Mouse (Mus musculus): ENCODE data around the gene Kcnt1.

The Kcnt1 gene

DNA sequence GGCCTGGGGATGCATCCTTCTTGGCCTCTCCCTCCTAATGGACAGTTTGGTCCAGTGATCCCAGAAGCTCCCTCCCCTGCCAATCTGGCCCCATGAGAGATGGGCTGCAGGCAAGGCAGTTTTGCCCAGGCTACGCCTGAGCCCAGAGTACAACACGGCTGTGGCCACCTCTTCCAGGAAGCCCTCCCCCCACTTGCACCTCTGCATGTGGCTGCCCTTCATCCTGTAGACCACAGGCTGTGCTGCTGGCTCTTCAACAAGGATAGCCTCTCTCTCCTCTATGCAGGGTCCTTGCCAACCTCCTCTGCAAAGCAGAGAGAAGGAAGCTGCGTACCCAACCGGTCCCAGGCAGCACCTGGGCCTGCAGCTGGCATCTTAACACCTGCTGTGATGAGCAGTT is 15.5 kb downstream of the Kcnt1 start:
- DNase-seq: no peak

DNA sequence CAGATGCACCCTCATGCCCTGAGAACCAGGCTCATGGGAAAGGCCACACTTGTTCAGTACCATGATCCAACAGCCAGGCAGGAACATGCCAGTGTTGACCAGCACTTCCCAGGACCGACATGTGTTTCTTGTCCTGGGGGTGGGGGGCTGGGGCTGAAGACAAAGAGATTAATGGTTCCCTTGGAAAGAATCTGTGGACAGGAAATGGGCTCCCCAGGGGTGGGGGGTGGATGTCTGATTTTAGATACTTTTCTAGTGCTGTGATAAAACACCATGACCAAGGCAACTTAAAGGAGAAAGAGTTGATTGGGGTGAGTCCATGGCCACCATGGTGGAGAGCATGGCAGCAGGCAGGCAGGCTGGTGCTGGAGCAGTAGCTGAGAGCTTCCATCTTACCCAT is 18.7 kb downstream of the Kcnt1 start:
- no peak for DNase-seq

DNA sequence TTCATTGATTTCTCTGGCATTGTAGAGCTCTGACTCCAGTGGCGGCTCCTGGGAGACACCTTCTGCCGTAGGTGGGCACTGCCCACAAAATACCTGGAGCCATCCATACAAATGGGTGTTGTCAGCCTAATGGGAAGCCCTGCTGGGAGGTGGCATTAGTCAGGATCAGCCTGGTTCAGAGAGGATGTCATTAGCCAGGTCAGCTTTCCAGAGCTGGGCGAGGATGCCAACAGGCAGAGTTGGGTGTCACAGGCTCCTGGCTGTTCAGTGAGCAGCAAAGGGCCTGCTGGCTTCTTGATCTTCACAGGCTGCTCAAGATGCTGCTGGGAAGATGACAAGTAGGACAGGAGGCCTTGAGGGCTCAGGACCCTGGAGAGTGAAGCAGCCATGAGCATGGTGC is 21.2 kb downstream of the Kcnt1 start:
- no peak for DNase-seq

DNA sequence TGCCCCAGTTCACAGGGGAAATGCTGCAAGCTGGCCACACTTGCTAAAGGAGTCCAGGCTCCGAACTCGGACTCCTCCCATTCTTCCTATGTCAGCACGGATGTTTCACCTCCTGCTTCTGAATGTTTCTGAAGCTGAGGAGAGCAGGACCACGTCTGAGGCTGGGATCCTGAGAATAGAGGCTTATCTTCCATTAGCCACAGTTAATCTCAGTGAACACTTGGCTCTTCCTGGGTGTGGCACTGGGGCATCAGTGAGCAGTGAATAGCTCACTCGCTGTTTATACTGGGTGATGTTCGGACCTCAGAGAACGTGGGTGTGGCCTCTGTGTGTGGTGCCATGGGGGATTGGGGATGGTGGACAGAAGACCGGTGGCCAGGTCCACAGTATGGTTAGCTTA is 23.7 kb downstream of the Kcnt1 start:
- DNase-seq: no peak

DNA sequence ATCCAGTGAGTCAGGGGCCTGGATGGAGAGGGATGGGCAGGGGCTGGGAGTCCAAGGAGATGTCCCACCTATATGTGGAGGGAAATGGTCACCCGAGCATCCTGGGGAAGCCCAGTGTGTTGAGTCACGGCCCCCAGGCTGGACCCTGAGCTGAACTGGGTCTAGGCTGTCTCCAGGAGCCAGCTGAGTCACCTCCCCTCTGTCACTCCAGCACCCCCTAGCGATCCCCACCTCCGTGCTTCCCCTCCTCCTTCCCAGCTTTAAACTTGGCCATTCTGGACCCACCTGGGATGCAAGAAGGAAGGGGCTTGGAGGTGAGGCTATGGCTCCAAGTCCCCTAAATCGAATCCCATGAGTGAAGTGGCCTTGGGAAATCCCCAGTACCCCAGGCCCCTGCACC is 24.6 kb downstream of the Kcnt1 start:
- peak in 1 of 2 experiments; percentile 8 for DNase-seq

DNA sequence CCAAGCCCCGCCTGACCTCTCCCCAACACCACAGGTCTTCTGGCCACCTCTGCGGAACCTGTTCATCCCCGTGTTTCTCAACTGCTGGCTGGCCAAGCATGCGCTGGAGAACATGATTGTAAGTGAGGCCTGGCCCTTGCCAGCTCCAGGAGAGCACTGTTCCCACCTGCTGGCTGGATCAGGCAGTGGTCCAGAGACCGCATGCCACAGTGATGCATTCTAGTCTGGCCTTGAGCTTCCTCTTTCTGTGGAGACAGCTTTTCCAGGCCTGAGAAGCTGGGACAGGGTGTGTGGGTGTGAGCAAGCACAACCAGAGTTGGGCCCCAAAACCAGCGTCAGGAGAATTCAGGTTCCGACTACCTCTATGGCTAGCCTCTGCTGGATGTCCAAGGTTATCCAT is 28.9 kb downstream of the Kcnt1 start:
- no peak for DNase-seq

DNA sequence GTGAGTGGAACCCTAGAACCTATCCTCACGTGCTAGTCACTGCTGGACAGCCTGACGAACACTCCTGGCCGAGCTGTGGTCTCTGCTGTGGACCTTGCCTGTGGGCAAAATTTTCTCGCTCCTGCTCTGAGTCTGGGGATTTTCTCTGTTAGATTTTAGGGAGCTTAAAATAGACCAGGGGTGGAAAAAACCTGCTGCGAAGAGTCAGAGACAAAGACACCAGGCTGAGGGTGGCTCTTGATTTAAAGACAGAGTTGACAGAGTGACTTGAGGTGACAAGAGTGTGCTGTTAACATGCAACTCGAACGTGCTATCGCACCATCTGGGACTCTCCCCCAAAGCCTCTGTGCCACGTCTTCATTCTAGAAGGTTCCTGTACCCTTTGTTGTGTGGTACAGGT is 35.4 kb downstream of the Kcnt1 start:
- DNase-seq: no peak

DNA sequence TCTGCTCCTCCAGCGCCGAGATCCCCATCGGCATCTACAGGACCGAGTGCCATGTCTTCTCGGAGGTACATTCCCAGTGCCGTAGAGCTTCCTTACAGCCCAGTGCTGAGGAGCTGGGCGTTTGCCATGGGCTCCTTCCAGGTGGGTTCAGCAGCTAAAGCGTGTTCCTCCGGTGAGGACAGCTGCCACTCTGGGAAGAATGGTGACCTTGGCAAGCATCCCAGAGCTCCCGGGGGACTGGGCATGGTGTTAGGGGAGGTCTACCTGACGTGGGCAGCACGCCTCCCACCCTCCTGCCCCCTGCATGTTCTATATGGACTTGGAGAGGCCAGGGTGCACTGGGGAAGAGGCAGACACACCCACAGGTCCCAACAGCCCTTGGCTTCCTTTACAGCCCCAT is 46.3 kb downstream of the Kcnt1 start:
- no peak for DNase-seq

DNA sequence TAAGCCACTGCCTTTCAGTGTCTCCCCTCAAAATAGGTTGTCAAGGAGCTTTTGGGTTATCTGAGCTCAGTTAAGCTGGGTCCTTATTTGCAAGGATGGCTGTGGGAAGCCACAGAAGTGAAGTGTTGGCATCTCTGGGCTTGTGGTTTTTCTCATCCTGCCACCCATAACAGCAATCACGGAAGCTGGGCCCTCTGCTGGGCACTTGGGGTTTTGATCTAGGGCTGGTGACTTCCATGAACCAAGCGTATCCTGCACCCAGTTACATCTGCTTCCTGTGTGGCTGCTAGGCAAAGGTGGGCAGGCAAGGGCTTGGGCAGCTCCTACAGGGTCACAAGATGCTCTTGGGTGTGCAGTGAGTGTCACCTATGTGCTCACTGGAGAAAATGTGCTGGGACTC is 49.7 kb downstream of the Kcnt1 start:
- peak in 1 of 2 experiments; percentile 4 for DNase-seq

DNA sequence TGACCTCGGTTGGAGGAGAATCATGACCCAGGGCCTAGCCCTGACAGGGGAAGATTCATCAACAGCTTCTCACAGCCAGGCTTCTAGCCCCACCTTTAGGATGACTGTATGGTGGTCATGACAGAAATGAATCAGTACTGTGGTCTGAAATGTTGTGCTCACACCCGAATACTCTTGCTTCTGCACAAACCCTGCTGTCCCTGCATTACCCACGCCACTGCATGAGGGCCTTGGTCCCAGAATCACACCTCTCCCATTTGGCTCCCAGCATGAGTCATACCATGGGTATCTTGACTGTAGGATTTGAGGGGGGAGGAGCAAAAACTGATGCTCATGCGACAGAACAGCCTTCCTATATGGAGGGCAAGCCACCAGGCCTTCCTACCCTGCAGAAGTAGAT is 50.7 kb downstream of the Kcnt1 start:
- no peak for DNase-seq

DNA sequence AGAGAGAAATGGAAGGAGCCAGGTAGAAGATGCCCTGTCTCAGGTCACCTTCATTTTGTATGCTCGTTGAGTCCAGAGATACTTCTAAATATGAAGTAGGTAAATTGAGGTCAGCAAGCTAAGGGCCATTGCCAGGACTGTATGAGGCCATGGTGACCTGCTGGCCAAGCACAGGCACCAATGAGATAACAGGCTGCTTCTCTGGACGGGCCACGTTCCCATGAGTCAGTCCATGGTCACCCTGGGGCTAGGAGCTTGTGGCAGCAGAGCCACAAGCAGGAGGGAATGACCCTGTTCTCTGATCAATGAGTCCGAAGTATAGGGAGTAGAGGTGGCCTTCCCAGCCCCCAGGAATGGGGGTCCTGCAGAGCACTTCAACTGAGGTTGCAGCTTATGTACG is 51.3 kb downstream of the Kcnt1 start:
- DNase-seq: no peak

DNA sequence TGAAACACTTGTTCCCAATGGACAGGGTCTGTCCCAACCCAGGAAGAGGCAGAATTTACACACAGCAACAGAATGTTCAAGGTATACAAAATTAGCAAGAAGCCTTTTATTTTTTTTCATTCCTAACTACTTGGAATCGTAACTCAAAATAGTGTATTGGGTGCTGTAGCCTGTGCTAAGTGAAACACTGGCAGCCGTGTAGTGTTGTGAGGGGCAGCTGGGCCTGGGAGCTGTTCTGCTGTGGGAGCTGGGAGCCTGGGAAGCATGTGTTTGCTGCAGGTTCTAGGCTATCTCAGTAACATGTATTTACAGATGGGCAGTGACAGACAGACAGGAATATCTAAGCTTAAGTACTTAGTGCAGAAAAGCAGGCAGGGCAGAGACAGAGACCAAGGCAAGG is 54.9 kb downstream of the Kcnt1 start:
- DNase-seq: no peak

DNA sequence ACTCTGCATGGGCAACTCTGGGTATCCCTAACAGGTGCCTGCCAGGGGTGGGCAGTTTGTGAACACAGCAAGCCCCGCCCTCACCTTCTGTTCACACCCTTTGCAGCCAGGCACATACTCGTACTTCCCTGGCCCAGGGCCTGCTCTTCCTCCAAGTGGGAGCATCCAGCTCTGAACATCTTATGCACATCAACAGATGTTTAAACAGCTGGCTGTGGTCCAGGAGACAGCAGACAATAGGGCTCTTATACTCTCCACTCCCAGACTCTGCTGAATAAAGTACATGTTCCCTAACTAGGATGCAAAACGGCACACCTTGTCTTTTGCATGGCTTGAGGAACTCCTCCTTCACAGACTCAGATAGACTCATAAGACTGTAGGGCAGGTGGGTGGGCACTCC is 56.4 kb downstream of the Kcnt1 start:
- DNase-seq: no peak

DNA sequence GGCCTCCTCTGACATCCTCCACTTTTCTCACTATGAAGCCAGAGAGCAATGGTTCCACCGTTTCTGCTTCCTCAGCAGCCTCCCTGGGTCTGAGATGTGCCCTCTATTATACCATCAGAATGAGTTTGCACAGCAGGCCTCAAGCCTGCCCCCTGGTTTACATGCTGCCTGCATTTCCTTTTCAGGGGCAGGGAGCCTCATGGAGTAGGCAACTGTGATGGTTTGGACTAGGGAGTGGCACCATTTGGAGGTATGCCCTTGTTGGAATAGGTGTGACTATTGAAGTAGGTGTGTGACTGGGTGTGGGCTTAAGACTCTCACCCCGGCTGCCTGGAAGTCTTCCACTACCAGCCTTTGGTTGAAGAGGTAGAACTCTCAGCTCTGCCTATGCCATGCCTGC is 60.3 kb downstream of the Kcnt1 start:
- DNase-seq: no peak

DNA sequence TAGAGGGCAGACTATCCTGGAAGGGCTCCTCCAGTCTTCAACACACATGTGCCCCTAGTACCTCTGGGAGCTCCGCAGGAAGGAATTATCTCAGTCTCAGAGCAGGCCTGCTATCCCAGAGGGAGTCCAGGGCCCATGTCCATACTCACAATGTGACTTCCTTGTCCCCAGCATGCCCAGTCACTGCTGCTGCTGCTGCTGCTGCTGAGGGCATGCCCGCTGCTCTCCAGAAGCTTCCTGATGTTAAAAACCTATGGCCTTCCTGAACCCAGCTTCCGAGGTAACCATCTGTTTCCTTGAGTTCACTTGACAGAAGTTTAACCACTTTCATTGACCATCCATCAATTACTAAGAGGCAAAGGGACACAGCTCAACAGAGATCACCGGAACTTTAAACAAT is 61.4 kb downstream of the Kcnt1 start:
- DNase-seq: no peak

DNA sequence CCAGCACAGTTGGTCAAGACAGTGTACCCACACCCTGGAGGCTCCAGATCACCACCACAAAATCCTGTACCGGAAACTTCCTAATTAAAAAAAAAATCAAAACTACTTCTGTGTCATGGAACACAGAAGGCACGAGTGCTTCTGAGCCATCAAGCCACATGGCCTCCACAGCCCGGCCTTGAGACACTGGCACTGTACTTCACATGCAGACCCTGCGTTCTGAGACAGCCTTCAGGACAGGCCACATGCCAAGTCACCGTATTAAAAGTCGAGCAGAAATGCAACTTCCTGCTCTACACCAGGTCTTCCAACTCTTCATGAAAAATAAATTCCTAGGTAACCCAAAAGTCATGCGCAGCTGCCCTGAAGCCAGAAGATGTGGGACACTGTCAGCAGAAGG is 64.3 kb downstream of the Kcnt1 start:
- DNase-seq: no peak

DNA sequence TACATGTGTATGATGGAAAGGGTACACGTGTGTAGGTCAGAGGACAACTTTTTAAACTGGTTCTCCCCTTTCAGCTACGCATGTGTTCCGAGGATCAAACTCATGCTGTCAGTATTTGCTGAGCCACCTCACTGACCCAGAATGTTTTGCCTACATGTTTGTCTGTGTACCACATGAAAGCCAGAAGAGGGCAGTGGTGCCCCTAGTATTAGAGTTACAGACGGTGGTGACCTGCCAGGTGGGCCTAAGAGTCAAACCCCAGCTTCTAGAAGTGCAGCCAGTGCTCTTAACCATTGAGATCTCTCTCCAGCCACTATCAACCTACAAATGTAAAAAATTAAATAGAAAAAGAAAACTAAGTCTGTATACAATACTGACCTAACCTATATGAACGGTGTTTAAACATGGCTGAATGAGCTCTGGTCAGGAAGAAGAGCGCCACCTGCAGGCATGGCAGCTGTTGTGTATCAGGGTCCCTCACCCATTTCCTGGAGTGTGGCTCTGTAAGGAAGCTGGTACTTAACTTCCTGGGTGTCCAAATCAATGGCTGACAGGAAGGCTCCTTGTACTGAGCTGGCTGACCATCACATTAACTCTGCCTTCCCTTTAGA is 67.8 kb downstream of the Kcnt1 start:
- DNase-seq: peak; percentile 47 to 48

DNA sequence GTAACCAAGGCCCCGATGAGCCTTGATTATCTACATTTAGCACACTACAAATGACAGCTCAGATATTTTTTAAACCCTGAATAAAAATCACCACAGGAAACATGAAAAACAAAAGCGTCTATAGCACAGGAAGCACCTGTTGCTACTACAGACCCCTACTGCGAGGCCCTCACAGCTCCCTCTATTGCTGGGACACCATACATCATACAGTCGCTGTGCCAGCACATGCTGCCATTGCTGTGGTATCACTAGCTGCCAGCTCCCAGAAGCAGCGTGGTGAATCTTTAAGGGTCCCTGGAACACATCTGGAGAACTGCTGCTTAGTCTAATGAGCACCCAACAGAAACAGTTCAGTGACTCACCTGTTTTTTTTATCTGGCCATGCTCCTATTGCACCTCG is 77.0 kb downstream of the Kcnt1 start:
- DNase-seq: no peak

DNA sequence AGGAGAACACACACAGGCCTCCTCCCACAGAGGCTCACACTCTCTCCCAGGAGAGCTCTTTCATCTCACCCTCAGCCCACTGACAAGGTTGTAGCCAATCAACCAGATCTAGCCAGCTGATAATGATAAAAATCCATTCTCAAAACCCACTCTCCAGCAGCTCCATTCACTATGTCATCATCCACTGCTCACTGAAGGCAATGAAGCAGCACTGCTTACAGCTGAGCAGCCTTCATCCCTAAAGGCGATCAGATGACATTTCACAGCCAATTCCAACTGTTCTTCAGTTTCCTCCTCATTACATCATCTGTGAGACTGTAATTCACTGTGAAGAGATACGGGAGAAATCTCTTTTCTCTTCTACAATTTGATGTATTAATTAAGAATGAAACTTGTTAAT is 80.3 kb downstream of the Kcnt1 start:
- DNase-seq: no peak

DNA sequence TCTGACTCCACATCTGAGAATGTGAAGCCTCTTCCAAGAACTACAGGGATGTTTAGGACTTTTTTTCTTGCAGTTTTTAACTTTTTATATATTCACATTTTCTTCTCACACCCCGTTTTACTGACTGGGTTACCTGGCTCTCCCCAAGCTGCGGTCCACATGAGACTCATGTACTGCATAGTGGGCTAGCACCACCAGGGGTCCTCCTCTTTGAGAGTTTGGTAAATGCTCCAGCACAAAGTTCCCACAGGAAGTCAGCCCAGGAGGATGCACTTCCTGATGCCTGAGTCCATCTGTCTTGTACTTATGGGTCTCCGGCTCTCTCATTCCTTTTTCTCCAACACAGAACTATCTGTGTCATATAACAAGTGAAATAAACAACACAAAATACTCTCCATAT is 84.4 kb downstream of the Kcnt1 start:
- peak; percentile 44 to 50 for DNase-seq

DNA sequence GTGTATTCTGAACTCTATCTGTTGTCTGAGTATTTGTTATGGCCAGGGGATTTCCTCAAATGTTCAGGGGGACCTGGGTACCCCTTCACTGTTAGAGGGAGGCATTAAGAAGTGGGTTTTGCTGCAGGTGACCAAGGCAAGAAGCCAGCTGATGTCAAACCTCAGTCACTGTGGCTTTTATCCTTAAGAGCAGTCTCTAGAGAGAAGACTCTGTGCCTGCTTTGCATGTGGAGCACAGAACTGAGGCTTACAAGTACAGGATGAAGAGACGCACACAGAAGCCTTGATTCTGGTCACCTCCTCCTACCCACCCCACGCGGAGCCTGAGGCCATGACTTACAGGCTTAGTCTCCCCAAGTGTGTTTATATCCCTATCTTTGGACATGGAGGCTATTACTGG is 85.8 kb downstream of the Kcnt1 start:
- no peak for DNase-seq

Measured in kidney, postnatal 25 days (tissue).